Mouse (Mus musculus) midbrain, postnatal 0 days (tissue): ENCODE results near the gene Pum1. TPM values are rescaled to one million over a fixed set of nuclear protein-coding genes. Genes with fewer than 3 reads are reported as not detected.
"Not testable (repeated sequence)": the region's sequence is repeated elsewhere in the genome, so short reads cannot be mapped to it uniquely, and the experiment has no call there.

Source experiments
- ATAC-seq: fragments of 200-750 bp; cut with Nextera tagmentation; 2 replicates; pipeline ENCODE4 v1.8.0; 2017; ENCODE audit warnings: moderate number of reproducible peaks, mild to moderate bottlenecking, moderate TSS enrichment, moderate library complexity; ENCODE audit not compliant: low FRiP score
- DNase-seq: peaks from one replicate; pipeline ENCODE4 v3.0.0-alpha.2; 2015; ENCODE audit warnings: low spot score
- H3K27ac ChIP-seq: fragments of 300-500 bp; sonication (generic); 2 replicates; pipeline ENCODE4 v1.5.1; 2014; ENCODE audit warnings: low read depth, mild to moderate bottlenecking, low read length, mixed read lengths
- H3K27me3 ChIP-seq: fragments of 300-500 bp; sonication (generic); 2 replicates; pipeline ENCODE4 v1.6.1; 2014; ENCODE audit warnings: low read length, control low read depth, mixed read lengths; ENCODE audit not compliant: insufficient read depth
- H3K36me3 ChIP-seq: fragments of 300-500 bp; sonication (generic); 2 replicates; pipeline ENCODE4 v1.6.1; 2014; ENCODE audit warnings: low read length, control low read depth, mixed read lengths; ENCODE audit not compliant: insufficient read depth
- H3K4me1 ChIP-seq: fragments of 300-500 bp; sonication (generic); 2 replicates; pipeline ENCODE4 v1.6.1; 2014; ENCODE audit warnings: mild to moderate bottlenecking, control low read depth, antibody characterized with exemption, low read length, mixed read lengths; ENCODE audit not compliant: insufficient read depth
- H3K4me2 ChIP-seq: fragments of 300-500 bp; sonication (generic); 2 replicates; pipeline ENCODE4 v1.6.1; 2014; ENCODE audit warnings: low read depth, mild to moderate bottlenecking, low read length, mixed read lengths; ENCODE audit not compliant: poor library complexity, severe bottlenecking
- H3K4me3 ChIP-seq: fragments of 300-500 bp; sonication (generic); 2 replicates; pipeline ENCODE4 v1.5.1; 2014; ENCODE audit warnings: low read depth, mild to moderate bottlenecking, low read length, moderate library complexity
- H3K9ac ChIP-seq: fragments of 300-500 bp; sonication (generic); replicated peaks from 2 replicates; pipeline ENCODE4 v1.6.1; 2014; ENCODE audit warnings: mild to moderate bottlenecking, low read length, moderate library complexity, mixed read lengths; ENCODE audit not compliant: poor library complexity, severe bottlenecking
- H3K9me3 ChIP-seq: fragments of 300-500 bp; sonication (generic); 2 replicates; pipeline ENCODE4 v1.6.1; 2016; ENCODE audit warnings: low read length, control low read depth
- CTCF ChIP-seq: IDR thresholded peaks from 2 replicates; pipeline ENCODE4 v1.5.1; 2016; ENCODE audit warnings: antibody characterized with exemption, mild to moderate bottlenecking
- WGBS: fragments of 180-500 bp; shearing (Covaris S2); extraction: QIAGEN DNeasy Blood & Tissue Kit; methylation state at CpG from one replicate; pipeline ENCODE4 v1.1.7; 2014; 5-methylcytosine and 5-hydroxymethylcytosine counted together
- polyA plus RNA-seq: library from polyadenylated mRNA; unstranded; fragments of >200 nt; fragmentation: Nextera tagmentation; extraction: Ambion mirVana; gene quantifications from 2 replicates; pipeline ENCODE4 v1.2.1, GENCODE M21; 2015
- total RNA-seq: library from RNA; depleted of rRNA; stranded (reverse); fragments of >200 nt; gene quantifications from 2 replicates; pipeline ENCODE4 v1.2.3, GENCODE M21; 2014

The Pum1 gene
- total and polyA plus RNA-seq, 2 experiments from 2014 or later, result 73.6 to 87.2 TPM

GRCm38 (mm10) chr4:130657820-130658565 lies 5.1 kb upstream of the Pum1 start:
- Histone ChIP-seq H3K4me3 (no peak overlapping the region), H3K9me3 (no peaks in the 10 kb centered on the region), H3K4me1 (no peaks in the 10 kb centered on the region), H3K9ac (no peak overlapping the region), H3K27ac (no peak overlapping the region), H3K27me3 (no peaks in the 10 kb centered on the region), H3K36me3 (no peaks in the 10 kb centered on the region), H3K4me2 (no peak overlapping the region)
- no peak for TF ChIP-seq CTCF
- no peak for ATAC-seq
- 30% methylated on average over 1 of the region's 1 CpGs for WGBS
- no peak for DNase-seq

GRCm38 (mm10) chr4:130659470-130659869 lies 3.7 kb upstream of the Pum1 start:
- no peaks in the 10 kb centered on the region for H3K27me3 ChIP-seq
- no peak overlapping the region for H3K27ac ChIP-seq
- H3K9me3 ChIP-seq, result no peaks in the 10 kb centered on the region
- H3K4me1 ChIP-seq, result no peaks in the 10 kb centered on the region
- no peak for ATAC-seq
- no peaks in the 10 kb centered on the region for H3K36me3 ChIP-seq
- DNase-seq, result no peak
- H3K4me2 ChIP-seq, result no peak overlapping the region
- 92% methylated on average over 6 of the region's 6 CpGs for WGBS
- TF ChIP-seq CTCF, result no peak
- H3K4me3 ChIP-seq, result no peak overlapping the region
- H3K9ac ChIP-seq, result no peak overlapping the region

- no peak overlapping the region for H3K27ac ChIP-seq
- H3K9ac ChIP-seq, result no peak overlapping the region
- DNase-seq (no peak), ATAC-seq (no peak)
- no peaks in the 10 kb centered on the region for H3K27me3 ChIP-seq
- 85% methylated on average over 2 of the region's 2 CpGs for WGBS
- no peaks in the 10 kb centered on the region for H3K4me1 ChIP-seq
- H3K4me3 ChIP-seq, result no peak overlapping the region
- H3K36me3 ChIP-seq, result no peaks in the 10 kb centered on the region
- no peak overlapping the region for H3K4me2 ChIP-seq
- no peaks in the 10 kb centered on the region for H3K9me3 ChIP-seq
- TF ChIP-seq CTCF, result no peak
Observed at GRCm38 (mm10) chr4:130660106-130660505, 3.0 kb upstream of the Pum1 start.

GRCm38 (mm10) chr4:130661151-130661550 lies 2.0 kb upstream of the Pum1 start:
- Histone ChIP-seq H3K4me1 (no peaks in the 10 kb centered on the region), H3K9me3 (no peaks in the 10 kb centered on the region), H3K4me2 (no peak overlapping the region), H3K27me3 (no peaks in the 10 kb centered on the region), H3K27ac (no peak overlapping the region), H3K9ac (no peak overlapping the region), H3K36me3 (no peaks in the 10 kb centered on the region), H3K4me3 (no peak overlapping the region)
- no peak for TF ChIP-seq CTCF
- ATAC-seq (no peak), DNase-seq (no peak)
- 92% methylated on average over 3 of the region's 3 CpGs for whole genome bisulfite sequencing

- WGBS, result 67% methylated on average over 1 of the region's 1 CpGs
- not testable (repeated sequence) for H3K27me3 ChIP-seq, ATAC-seq, H3K36me3 ChIP-seq, H3K27ac ChIP-seq, H3K4me2 ChIP-seq, DNase-seq, H3K4me1 ChIP-seq, H3K9me3 ChIP-seq, H3K4me3 ChIP-seq, H3K9ac ChIP-seq
- peak; percentile 11; the same call in 1 of the 2 replicates for TF ChIP-seq CTCF
Observed at GRCm38 (mm10) chr4:130662305-130662704, 816 bp upstream of the Pum1 start.

GRCm38 (mm10) chr4:130663810-130664401 lies 785 bp downstream of the Pum1 start:
- H3K27ac ChIP-seq, result peak overlapping the region; percentile 95
- 0 out of 2 replicates have a peak, but pooled peaks cover 2% of the 10 kb centered on the region for H3K36me3 ChIP-seq
- peak overlapping the region; percentile 91 for H3K4me3 ChIP-seq
- peak overlapping the region; percentile 58 for H3K4me2 ChIP-seq
- WGBS, result 0% methylated on average over 22 of the region's 22 CpGs
- no peaks in the 10 kb centered on the region for H3K9me3 ChIP-seq
- DNase-seq, result peak; percentile 31
- peak overlapping the region; percentile 96 for H3K9ac ChIP-seq
- H3K4me1 ChIP-seq, result no peaks in the 10 kb centered on the region; the same call in 1 of the 2 replicates
- H3K27me3 ChIP-seq, result no peaks in the 10 kb centered on the region
- ATAC-seq, result peak; percentile 24; the same call in 1 of the 2 replicates
- no peak for TF ChIP-seq CTCF
